Mouse (Mus musculus) granulocyte monocyte progenitor cell, adult 5-6 weeks (primary cell): ENCODE data around the gene Hap1. TPM values are rescaled to one million over a fixed set of nuclear protein-coding genes. Genes with fewer than 3 reads are reported as not detected.
A peak's percentile ranks its signal among the peaks of the same experiment; 100 is the strongest.

Experiments used
- ATAC-seq: replicated peaks from 2 replicates; pipeline ENCODE4 v1.8.0; 2016; ENCODE audit warnings: mild to moderate bottlenecking, moderate TSS enrichment, inconsistent platforms; ENCODE audit not compliant: poor library complexity, severe bottlenecking
- total RNA-seq, 2 experiments: library from RNA; stranded (forward) in 1 of 2; stranded (reverse) in 1 of 2; fragments of 200-712, 200-1000 nt in 1 of 2; fragments of >200 nt in 1 of 2; fragmentation: Nextera tagmentation in 1 of 2; gene quantifications; 2 replicates each; pipeline ENCODE4 v1.2.3; 2014 to 2017

Gene Hap1
- total RNA-seq (2014; fragmentation: Nextera tagmentation) (not detected in 2 replicates), total RNA-seq (2017) (not detected in 2 replicates)

DNA sequence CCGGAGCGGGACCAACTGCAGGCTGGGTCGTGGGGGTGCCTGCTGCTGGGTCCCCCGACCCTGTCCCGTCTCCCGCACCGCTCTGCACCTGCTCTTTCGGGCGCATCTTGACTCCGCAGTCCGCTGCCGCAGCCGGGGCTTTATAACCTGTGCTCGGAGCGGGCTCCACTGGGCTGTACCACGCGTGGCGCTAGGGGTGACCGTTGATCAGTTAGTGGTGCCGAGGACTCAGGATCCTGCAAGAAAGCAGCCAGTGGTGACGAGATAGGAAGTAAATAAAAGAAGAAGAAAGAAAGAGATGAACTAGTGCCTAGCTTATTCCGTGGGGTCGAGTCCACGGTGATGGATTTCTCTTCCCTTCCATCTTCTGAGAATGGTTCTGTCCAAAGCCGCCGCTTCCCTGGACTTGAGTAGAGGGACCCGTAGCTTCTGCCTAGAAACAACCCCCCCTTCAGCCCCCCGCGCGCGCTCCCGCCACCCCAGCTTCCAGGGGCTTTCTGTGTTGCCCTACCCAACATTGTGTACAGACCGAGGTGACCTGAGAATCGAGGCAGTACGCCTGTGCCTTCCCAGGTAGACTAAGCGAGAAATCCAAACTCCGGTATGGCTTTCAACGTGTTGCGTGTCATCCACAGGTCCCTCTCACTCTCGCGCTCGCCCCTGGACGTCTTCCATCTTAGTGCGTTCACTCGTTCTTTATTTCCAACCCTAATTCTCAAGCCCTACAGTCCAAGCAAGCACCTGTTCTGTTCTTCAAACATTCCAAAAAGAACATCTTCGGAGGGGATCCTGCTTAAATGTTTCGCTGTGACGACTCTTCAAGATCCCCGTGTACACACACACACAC is at the start of gene Hap1:
Gene Hap1 (minus strand): TSS at position 157 of the 847 bp plus-strand sequence.
- ATAC-seq = peak; percentile 38

DNA sequence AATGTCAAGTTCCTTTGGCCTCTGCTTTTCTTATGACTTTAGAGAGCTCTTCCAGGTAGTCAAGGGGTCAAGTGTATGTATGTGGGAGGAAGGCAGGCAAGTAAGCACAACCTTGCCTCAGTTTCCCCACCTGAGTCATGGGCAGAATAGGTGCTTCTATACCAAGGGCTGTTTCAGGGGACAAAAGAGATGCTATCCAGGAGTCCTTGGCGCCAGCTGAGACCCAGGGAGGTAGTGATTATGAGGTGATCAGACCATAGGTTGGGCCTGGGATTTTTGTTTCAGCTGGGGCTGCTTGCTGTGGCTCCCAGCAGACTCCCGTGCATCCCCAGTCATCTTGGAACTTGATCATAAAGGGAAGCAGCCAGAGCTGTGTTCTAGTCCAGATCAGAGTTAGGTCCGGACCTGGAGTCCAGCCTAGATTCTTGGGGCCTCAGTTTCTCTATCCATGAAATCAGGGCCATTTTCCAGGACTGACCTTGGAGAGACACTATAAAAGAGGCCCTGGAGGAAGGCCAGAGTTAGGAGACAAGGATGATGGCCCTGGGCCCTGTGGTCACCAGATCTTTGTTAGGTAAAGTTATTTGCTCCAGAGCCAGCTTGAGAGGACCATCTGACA is 48.6 kb upstream of the Hap1 start:
- no peak for ATAC-seq

DNA sequence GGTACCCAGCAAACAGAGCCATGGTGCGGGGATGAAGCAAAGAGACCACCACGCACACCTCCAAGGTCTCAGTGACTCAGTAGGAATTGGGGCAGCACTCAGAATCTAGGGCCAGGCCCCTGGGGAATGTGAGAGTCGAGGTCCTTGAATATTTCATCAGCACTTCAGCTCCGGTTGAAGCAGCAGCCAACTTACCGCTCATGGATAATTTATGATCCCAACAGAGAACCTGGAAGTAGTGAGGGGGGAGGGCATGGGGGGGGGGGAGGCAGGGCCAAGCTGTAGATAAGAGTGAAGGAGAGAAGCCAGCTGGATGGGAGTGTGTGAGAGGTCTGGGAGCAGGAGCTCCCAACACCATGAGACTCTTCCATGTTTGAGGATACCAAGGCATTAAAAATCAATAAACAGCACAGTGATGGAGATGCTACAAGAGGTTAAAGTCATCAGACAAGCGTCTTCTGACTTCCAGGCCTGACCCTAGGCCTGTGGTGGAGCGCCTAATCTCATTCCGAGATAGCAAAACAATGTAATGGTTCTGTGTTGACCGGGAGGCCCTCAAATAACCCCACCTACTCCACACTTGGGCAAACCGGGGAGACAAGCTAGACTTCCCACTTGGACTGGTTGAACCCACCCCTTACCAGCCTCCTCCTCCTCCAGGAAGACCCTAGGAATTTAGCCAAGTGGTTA is 47.7 kb upstream of the Hap1 start:
- ATAC-seq = no peak

DNA sequence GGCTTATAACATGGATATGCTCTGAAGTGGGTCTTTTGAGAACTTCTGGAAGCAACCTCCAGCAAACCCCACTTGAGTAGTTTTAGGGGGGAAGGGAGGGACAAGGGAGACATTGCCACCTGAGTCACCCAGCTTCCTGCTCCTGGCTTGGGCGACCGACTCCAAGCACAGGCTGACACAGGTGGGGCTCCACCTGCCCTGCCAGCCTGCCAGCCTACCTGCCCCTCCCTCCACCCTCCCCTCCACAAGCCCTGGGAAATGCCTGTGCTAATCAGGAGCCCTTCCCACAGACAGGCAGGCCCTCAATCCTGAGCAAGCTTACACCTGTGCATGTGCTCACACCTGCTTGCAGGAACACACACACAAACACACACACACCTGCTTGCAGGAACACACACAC is 46.8 kb upstream of the Hap1 start:
- ATAC-seq = no peak

DNA sequence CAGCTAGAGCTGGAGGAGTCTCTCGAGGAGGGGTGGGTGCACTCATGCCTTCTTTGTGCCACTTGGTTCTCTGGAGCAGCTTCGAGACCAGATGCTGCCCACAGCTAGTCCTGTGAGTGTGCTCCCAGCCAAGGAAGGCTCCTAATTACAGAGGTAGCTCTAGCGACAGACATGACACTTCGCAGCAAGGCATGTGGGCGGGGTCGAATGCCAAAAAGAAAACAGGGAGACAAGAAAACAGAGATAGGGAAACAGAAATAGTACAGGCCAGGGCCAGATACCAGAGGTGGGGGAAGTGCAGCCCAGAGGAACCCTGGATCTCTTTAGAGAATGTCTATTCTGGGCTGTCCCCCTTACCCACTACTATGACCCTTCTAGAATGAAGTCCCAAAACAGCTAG is 46.3 kb upstream of the Hap1 start:
- no peak for ATAC-seq

DNA sequence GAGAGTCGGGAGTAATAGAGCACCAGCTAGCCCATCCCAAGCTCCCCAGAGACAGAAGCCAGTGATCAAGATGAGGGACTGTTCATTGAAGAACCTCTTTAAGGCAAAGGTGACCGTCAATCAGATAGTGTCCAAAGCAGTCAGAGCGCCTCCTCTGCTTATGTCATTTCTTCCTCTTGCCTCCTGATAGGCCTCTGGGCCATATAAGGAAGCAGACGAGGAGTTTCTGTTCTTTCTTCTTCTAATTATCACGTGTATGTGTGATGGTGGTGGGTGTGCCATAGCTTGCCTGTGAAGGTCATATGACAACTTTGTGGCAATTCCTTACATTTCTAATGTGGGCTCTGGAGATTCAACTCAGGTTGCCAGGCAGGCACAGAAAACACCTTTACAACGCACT is 44.9 kb upstream of the Hap1 start:
- ATAC-seq = peak; percentile 48

DNA sequence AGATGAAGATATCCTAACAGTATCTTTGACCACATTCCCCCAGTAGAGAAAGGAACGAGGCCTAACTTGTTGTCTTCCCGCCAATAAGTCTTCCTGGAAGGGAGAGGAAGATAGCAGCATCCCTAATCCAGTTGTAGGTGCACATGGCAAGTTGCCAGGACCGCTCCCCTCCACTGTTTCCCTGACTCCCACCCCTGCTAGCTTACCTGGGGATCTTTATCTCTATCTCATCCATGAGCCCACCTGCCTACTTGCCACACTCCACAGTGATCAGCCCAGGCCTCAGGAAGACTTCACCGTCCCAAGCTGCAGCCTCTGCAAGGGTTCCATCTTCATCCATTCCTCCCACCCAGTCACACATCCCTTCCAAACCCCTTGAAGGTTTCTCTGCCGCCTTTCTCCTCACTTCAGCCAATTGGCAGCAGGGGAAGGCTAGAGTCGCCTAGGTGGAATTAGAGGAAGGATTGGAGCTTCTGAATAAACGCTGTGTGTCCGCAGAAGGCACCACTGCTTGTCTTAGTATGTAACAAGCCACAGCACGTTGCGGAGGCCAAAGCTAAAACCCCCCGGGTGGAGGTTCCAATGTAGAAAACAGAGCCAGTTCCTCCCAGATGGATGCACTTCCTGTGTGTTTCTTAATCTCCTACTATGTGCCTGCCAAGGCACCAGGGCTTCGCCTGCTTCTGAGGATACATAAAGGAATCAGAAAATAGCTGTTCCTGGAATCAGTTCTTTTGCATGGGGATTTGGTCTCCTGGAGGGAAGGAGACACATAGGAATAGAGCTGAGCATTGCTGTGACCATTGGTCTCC is 44.0 kb upstream of the Hap1 start:
- ATAC-seq = no peak

DNA sequence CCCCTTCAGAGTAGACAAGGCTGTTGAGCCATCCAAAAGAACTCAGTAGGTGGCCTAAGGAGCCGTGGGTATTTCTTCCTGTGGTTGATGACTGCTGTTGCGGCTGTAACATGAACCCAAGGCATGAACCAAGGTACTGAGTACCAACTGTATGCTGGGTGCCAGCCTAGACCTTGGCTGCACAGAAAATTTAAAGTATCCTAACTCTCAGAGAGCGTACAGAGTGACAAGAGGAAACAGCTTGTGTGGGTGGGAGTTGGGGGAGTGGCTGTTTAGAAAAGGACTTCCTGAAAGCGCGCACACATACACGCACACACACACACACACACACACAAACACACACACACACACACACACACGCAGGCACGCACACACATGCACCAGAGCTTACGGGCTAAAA is 43.4 kb upstream of the Hap1 start:
- ATAC-seq = 0 out of 2 replicates have a peak, but pooled peaks have one; percentile 5

DNA sequence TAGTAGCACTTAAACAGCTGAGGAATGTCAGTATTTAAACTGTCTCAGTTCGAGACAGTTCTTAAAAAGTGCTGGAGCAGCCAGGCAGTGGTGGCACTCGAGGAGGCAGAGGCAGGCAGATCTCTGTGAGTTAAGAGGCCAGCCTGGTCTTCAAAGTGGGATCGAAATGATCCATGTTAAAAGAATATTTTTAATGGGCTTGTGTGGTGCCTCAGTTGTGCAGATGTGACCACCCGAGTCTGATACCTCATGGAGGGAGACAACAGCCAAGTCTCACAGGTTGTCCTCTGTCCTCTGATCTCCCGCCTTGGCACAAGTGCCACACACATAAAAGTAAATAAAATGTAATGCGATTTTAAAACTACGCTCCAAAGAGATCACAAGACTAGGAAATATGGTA is 42.6 kb upstream of the Hap1 start:
- ATAC-seq = no peak

DNA sequence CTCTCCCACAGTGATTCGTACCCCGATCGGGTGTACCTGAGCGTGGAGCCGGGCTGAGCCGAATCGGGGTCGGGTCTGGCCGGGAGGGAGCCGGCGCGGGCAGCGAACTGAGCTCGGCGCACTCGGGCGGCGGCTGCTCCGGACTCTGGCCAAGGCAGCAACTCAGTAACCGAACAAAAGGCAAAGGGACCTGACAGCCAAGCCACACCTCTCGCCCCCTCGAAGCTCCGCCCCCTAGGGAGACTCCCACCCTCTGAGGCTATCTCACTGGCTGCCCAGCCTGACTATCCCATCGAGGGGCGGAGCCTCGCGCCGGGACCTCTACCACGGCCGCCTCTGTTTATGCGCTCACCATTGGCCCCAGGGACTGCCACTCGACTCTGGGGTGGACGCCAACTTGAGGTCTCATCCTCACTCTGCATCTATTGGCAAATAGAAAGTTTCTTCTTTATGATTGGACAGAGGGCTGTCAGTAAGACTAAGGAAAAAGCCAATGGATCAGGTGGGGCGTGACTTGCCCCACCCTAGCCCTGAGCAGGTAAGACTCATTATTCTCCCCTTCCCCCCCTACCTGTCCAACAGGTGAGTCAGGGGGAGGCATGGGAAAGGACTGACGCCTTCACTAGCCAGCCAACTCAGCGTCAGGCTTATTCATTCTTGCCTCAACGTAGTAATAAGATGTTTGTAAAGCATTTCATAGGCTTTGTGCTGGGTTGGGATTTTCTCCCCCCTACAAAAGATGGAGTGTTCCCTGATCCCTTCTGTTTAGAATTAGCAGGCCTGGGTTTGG is 41.9 kb upstream of the Hap1 start, which contains the start of gene Jup:
Gene Jup (minus strand): TSS at position 164 of the 790 bp plus-strand sequence.
- peak; percentile 84 for ATAC-seq

DNA sequence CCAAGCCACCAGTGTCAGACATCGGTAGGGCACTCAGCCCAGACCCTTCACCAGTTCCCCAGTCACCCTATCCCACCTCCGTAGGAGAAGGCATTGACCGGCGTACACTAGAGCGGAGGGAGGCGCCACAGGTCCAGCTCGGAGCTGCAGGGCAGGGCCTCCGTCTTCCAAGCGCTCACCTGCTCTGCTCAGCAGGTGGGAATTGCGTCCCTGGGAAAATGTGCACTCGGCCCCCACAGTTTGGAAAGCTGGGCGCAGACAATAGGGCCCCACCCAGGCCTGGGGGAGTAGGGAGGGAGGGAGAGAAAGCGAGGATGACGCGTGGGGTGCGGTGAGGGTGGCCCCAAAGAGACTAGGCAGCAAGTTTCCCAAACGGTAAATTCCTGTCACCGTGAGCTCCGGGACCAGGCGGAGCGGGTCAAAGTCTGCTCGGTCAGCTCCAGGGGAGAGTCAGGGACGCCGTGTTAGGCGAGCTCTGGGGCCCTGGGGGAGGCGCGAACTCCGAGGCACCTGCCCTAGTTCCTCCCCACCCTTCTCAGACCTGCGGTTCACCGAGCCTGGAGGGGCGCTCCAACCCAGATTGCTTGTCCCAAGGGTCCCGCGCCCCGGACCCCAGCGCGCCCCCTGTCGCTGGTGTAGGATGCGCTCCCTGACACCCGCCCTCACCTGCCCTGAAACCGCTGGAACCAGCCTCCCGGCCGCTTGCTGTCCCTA is 41.1 kb upstream of the Hap1 start:
- peak; percentile 7; the same call in 1 of the 2 replicates for ATAC-seq

DNA sequence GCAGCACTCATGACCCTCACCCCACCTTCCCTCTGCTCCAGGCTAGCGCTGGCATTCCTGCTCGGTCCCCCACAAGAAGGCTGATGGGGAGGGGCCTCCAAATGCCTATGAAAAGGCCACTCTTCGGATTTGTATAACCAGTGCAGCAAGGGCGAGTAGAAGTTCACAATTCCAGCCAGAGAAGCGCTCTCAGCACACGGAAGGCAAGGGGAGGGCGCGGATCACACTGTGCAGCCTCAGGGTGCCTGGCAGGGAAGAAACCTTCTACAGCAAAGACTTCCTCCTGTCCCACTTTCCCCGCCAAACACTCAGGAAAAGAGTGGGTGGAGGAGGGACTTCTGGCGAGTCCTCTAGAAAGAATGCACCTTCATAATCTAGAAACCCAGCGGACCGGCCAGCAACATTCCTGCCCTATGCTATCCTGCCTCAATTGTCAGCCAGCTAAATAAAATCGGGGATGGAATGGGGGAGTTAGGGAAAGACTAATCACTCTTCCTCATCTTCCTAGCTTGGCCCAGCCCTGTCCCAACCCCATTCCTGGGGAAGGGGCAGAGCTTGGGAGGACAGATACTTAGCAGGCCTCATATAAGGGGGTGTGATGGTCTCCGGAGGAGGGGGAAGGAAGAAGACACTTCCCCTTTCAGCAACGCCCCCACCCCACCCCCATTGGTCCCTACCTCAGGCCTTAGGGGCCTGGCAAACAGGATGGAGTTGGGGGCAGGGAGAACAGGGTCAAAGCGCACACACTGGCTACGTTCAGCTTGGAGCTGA is 40.1 kb upstream of the Hap1 start:
- no peak for ATAC-seq

DNA sequence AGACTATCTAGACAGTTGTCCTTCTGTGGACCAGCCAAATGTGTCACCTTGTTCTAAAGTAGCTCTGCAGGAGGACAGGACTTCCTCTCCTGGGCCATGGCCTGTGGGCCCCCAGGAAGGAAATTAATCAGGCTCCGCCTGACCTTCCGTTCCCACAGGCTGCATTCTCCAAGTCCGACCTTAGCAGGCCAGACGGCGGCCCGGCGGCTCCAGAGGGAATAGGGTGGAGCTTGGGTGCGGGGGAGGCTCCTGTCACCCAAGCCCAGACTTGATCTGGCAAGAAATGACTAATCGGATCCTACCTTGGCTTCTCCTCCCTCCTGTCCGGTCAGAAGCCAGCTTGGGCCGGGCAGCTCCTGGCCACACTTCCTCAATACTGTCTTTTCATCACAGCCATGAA is 39.3 kb upstream of the Hap1 start:
- ATAC-seq = peak; percentile 33

DNA sequence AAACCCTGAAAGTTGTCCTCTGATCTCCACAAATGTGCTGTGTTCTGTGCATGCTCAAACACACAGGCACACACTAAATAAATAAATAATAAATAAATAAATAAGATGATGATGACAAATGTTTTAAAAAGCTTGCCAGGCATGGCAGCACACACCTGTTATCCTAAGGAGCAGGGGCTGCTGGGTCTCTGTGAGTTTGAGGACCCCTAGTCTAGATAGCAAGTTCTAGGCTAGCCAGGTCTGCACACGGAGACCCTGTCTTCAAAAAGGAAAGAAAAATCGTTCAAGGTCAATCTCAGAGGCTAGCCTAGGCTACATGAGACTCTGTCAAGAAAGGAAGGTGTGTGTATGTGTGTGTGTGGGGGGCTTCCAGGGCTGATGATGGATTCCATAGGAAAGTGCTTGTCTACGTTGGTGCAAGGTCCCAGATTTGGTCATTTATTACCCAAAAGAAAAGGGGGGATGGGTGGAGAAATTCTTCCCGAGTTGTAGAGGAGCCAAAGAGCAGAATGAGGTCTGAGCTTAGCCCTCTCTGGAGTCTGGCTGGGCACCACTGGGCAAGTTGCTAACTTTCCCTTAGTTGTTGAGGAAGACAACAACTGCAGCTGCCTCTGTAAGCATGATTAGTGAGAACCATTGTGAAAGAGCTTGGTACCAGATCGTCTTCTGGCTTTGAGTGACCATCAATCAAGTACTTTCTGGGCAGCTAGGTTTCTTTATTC is 38.6 kb upstream of the Hap1 start:
- no peak for ATAC-seq

DNA sequence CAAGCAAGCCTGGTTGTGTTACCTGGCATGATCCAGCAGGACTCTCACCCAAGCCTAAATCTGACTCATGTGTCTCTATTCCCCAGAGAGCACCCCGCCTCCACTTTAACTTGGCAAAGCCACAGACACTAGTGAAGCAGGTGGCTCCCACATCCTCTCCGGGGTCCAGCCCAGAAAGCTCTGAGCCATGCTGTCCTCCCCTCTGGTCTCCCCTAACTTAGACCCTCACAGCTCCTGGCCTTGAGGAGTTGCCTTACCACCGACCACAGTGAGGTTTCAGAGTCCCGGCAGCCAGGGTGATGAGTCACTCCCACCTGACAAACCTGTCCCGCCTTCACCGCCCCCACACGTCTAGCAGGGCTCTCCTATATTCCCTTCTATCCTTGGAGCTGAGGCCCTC is 37.8 kb upstream of the Hap1 start:
- ATAC-seq = no peak

DNA sequence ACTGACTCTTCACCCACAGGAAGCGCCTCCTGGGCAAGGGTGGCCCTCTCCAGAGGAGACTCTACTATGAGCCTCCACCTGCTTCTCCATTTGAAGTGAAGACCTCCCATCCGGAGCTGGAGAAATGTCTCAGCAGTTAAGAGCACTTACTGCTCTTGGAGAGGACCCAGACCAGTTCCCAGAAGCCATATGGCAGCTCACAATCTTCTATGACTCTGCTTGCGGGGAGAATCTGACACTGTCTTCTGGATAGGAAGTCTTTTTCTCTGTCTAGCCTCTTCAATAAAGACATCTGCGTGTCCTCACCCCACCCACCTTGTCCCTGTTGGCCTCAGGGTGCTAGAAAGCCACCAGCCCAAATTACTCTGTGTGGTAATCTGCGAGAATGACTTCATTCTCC is 37.0 kb upstream of the Hap1 start:
- ATAC-seq = no peak

DNA sequence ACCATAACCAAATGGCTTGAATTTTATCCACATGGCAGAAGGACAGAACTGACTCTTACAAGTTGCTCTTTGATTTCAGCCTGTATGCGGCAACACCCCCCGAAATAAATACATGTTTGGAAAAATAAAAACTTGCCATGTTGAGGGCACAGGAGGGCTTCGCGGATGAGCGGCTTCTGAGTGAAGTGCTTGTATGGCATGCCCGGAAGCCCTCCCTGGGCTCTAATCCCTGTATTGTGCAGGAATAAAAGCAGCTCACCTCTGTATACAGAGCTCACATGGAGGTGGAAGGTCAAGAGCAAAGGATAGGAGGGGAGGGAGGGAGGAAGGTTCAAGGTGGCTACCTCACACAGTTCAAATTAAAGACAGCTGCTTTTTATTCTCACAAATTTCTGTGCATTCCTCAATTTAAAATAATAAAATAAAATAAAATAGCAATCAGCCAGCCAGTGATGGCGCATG is 36.0 kb upstream of the Hap1 start:
- ATAC-seq = no peak
